Mouse (Mus musculus) liver, postnatal 0 days (tissue): ENCODE results near the gene Klhl26.

Experiments used
- CTCF ChIP-seq: sonication (generic); IDR thresholded peaks from 2 replicates; pipeline ENCODE4 v1.5.1; 2016; ENCODE audit warnings: antibody characterized with exemption, low read depth
- EP300 ChIP-seq: IDR thresholded peaks from 2 replicates; pipeline ENCODE4 v1.6.1; 2016; ENCODE audit warnings: antibody characterized with exemption, low read depth, mild to moderate bottlenecking

DNA sequence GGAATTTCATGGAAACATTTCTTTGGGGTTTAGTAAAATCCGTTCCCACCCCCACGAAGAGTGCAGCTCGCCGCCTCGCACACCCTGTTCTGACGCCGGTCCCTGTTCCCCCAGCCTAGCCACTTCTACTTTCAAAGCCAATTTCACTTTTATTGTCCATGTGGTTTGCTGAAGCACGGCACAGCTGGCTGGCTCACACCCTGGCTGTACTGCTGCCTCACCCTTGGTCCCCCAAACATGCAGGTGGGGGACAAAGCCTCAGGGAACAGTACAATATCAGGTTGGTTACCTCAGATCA is 14.3 kb downstream of the Klhl26 start:
- TF ChIP-seq CTCF (no peak), EP300 (no peak)
